Mouse (Mus musculus): ENCODE measurements around the gene Coq10b. TPM values are rescaled to one million over a fixed set of nuclear protein-coding genes. Genes with fewer than 3 reads are reported as not detected.

Gene Coq10b
- total and polyA plus RNA-seq, 2 experiments from 2014 or later, result 19.7 to 25.9 TPM

- Histone ChIP-seq H3K4me1 (ENCODE audit: insufficient read depth, low read length) (no peaks in the 10 kb centered on the region), H3K4me3 (ENCODE audit: low read depth, low read length) (no peak overlapping the region), H3K9ac (replicated peaks; ENCODE audit: low read length, poor library complexity, severe bottlenecking) (no peak overlapping the region), H3K27me3 (ENCODE audit: insufficient read depth, low read length) (no peaks in the 10 kb centered on the region), H3K4me2 (ENCODE audit: low read depth, low read length, poor library complexity, severe bottlenecking) (no peak overlapping the region), H3K9me3 (ENCODE audit: low read length) (no peaks in the 10 kb centered on the region), H3K27ac (ENCODE audit: low read depth, low read length) (no peak overlapping the region), H3K36me3 (ENCODE audit: insufficient read depth, low read length) (peaks cover 3% of the 10 kb centered on the region; the same call in 1 of the 2 replicates)
- no peak for DNase-seq (ENCODE audit: low spot score)
- ATAC-seq (ENCODE audit: low FRiP score), result no peak
- TF ChIP-seq CTCF (IDR thresholded peaks at IDR 0.05), result no peak
- WGBS, result 86% methylated on average over 1 of the region's 1 CpGs
Observed at GRCm38 (mm10) chr1:55107644-55108043, 55.1 kb downstream of the Coq10b start.

GRCm38 (mm10) chr1:55108473-55108872 is 55.9 kb downstream of the Coq10b start:
- Histone ChIP-seq H3K9me3 (ENCODE audit: low read length) (no peaks in the 10 kb centered on the region), H3K4me3 (ENCODE audit: low read depth, low read length) (no peak overlapping the region), H3K27ac (ENCODE audit: low read depth, low read length) (no peak overlapping the region), H3K9ac (replicated peaks; ENCODE audit: low read length, poor library complexity, severe bottlenecking) (no peak overlapping the region), H3K36me3 (ENCODE audit: insufficient read depth, low read length) (peaks cover 3% of the 10 kb centered on the region; the same call in 1 of the 2 replicates), H3K27me3 (ENCODE audit: insufficient read depth, low read length) (no peaks in the 10 kb centered on the region), H3K4me1 (ENCODE audit: insufficient read depth, low read length) (no peaks in the 10 kb centered on the region), H3K4me2 (ENCODE audit: low read depth, low read length, poor library complexity, severe bottlenecking) (no peak overlapping the region)
- no peak for DNase-seq (ENCODE audit: low spot score)
- TF ChIP-seq CTCF (IDR thresholded peaks at IDR 0.05), result no peak
- WGBS, result 14% methylated on average over 2 of the region's 2 CpGs
- ATAC-seq (ENCODE audit: low FRiP score), result no peak

- ATAC-seq (ENCODE audit: low FRiP score), result no peak
Observed at GRCm38 (mm10) chr1:55109066-55109766, 56.6 kb downstream of the Coq10b start.

More at GRCm38 (mm10) chr1:55109066-55109766, 56.6 kb downstream of the Coq10b start:
- Histone ChIP-seq H3K36me3 (ENCODE audit: insufficient read depth, low read length) (peaks cover 3% of the 10 kb centered on the region; the same call in 1 of the 2 replicates), H3K4me2 (ENCODE audit: low read depth, low read length, poor library complexity, severe bottlenecking) (no peak overlapping the region), H3K4me3 (ENCODE audit: low read depth, low read length) (no peak overlapping the region), H3K4me1 (ENCODE audit: insufficient read depth, low read length) (no peaks in the 10 kb centered on the region), H3K27me3 (ENCODE audit: insufficient read depth, low read length) (no peaks in the 10 kb centered on the region), H3K27ac (ENCODE audit: low read depth, low read length) (no peak overlapping the region), H3K9me3 (ENCODE audit: low read length) (no peaks in the 10 kb centered on the region), H3K9ac (replicated peaks; ENCODE audit: low read length, poor library complexity, severe bottlenecking) (no peak overlapping the region)
- TF ChIP-seq CTCF (IDR thresholded peaks at IDR 0.05), result no peak
- 94% methylated on average over 4 of the region's 4 CpGs for WGBS
- no peak for DNase-seq (ENCODE audit: low spot score)

Other genes with a start within 250 kb of the Coq10b start
- gene Ankrd44, start 126.4 kb upstream of the Coq10b start, total RNA-seq (2014; rRNA removed), result 51.6 and 68.9 TPM in 2 replicates
- gene Ankrd44, start 126.4 kb upstream of the Coq10b start, polyA plus RNA-seq (2015; fragmentation: Nextera tagmentation; extraction: Ambion mirVana), result 13.2 and 16.7 TPM in 2 replicates
- gene Sf3b1, start 25.3 kb upstream of the Coq10b start, total RNA-seq (2014; rRNA removed), result 171 and 262 TPM in 2 replicates
- 250 and 282 TPM in 2 replicates for gene Sf3b1, start 25.3 kb upstream of the Coq10b start, polyA plus RNA-seq (2015; fragmentation: Nextera tagmentation; extraction: Ambion mirVana)
- 85.5 and 103 TPM in 2 replicates for gene Hspe1, start 35.4 kb downstream of the Coq10b start, total RNA-seq (2014; rRNA removed)
- gene Hspe1, start 35.4 kb downstream of the Coq10b start, polyA plus RNA-seq (2015; fragmentation: Nextera tagmentation; extraction: Ambion mirVana), result 249 and 263 TPM in 2 replicates
- 92.5 and 105 TPM in 2 replicates for gene Hspd1, start 35.5 kb downstream of the Coq10b start, total RNA-seq (2014; rRNA removed)
- 211 and 217 TPM in 2 replicates for gene Hspd1, start 35.5 kb downstream of the Coq10b start, polyA plus RNA-seq (2015; fragmentation: Nextera tagmentation; extraction: Ambion mirVana)
- 80.9 and 83.8 TPM in 2 replicates for gene Mob4, start 78.5 kb downstream of the Coq10b start, total RNA-seq (2014; rRNA removed)
- gene Mob4, start 78.5 kb downstream of the Coq10b start, polyA plus RNA-seq (2015; fragmentation: Nextera tagmentation; extraction: Ambion mirVana), result 126 and 143 TPM in 2 replicates
- gene Rftn2, start 174.0 kb downstream of the Coq10b start, total RNA-seq (2014; rRNA removed), result 10.4 and 10.9 TPM in 2 replicates
- gene Rftn2, start 174.0 kb downstream of the Coq10b start, polyA plus RNA-seq (2015; fragmentation: Nextera tagmentation; extraction: Ambion mirVana), result 11.4 and 12.0 TPM in 2 replicates
- 11.6 and 14.4 TPM in 2 replicates for gene Mars2, start 184.4 kb downstream of the Coq10b start, total RNA-seq (2014; rRNA removed)
- gene Mars2, start 184.4 kb downstream of the Coq10b start, polyA plus RNA-seq (2015; fragmentation: Nextera tagmentation; extraction: Ambion mirVana), result 2.4 and 2.5 TPM in 2 replicates

Data from midbrain, postnatal 0 days (tissue).